Mouse (Mus musculus): Measurements from ENCODE around the gene Cbfa2t3. TPM values are rescaled to one million over a fixed set of nuclear protein-coding genes. Genes with fewer than 3 reads are reported as not detected.

Cbfa2t3 gene
- total RNA-seq, 2 experiments from 2014 or later, result 19.5 to 23.2 TPM

- no peak for DNase-seq
- intact Hi-C loops (cut with DNase I; ENCODE audit: low total_unique reads), result no loop called here
Measured at GRCm38 (mm10) chr8:122719500-122720065, 20.7 kb upstream of the Cbfa2t3 start.

- no peak for DNase-seq
- intact Hi-C loops (cut with DNase I; ENCODE audit: low total_unique reads), result no loop called here
Measured at GRCm38 (mm10) chr8:122718711-122719499, 20.0 kb upstream of the Cbfa2t3 start.

GRCm38 (mm10) chr8:122717869-122718509 is 19.1 kb upstream of the Cbfa2t3 start:
- DNase-seq, result no peak
- intact Hi-C loops (cut with DNase I; ENCODE audit: low total_unique reads), result no loop called here

GRCm38 (mm10) chr8:122716566-122716965 is 17.7 kb upstream of the Cbfa2t3 start:
- DNase-seq, result peak; percentile 40
- intact Hi-C loops (cut with DNase I; ENCODE audit: low total_unique reads), result no loop called here

GRCm38 (mm10) chr8:122713157-122713518 is 14.2 kb upstream of the Cbfa2t3 start:
- intact Hi-C loops (cut with DNase I; ENCODE audit: low total_unique reads), result no loop called here
- DNase-seq, result no peak

- no peak for DNase-seq
- intact Hi-C loops (cut with DNase I; ENCODE audit: low total_unique reads), result no loop called here
Measured at GRCm38 (mm10) chr8:122712411-122713156, 13.7 kb upstream of the Cbfa2t3 start.

- intact Hi-C loops (cut with DNase I; ENCODE audit: low total_unique reads), result no loop called here
- no peak for DNase-seq
Measured at GRCm38 (mm10) chr8:122711891-122712365, 13.0 kb upstream of the Cbfa2t3 start.

GRCm38 (mm10) chr8:122711480-122711879 is 12.6 kb upstream of the Cbfa2t3 start:
- DNase-seq, result no peak
- intact Hi-C loops (cut with DNase I; ENCODE audit: low total_unique reads), result no loop called here

GRCm38 (mm10) chr8:122709340-122710111 is 10.6 kb upstream of the Cbfa2t3 start:
- intact Hi-C loops (cut with DNase I; ENCODE audit: low total_unique reads), result no loop called here

GRCm38 (mm10) chr8:122707184-122707583 is 8.3 kb upstream of the Cbfa2t3 start:
- no peak for DNase-seq
- intact Hi-C loops (cut with DNase I; ENCODE audit: low total_unique reads), result no loop called here

More at GRCm38 (mm10) chr8:122709340-122710111, 10.6 kb upstream of the Cbfa2t3 start:
- DNase-seq, result no peak

- no peak for DNase-seq
- intact Hi-C loops (cut with DNase I; ENCODE audit: low total_unique reads), result no loop called here
Measured at GRCm38 (mm10) chr8:122705901-122706561, 7.1 kb upstream of the Cbfa2t3 start.

GRCm38 (mm10) chr8:122704612-122705011 is 5.7 kb upstream of the Cbfa2t3 start:
- intact Hi-C loops (cut with DNase I; ENCODE audit: low total_unique reads), result no loop called here
- DNase-seq, result no peak

GRCm38 (mm10) chr8:122702957-122703356 is 4.0 kb upstream of the Cbfa2t3 start:
- intact Hi-C loops (cut with DNase I; ENCODE audit: low total_unique reads), result no loop called here
- no peak for DNase-seq

- intact Hi-C loops (cut with DNase I; ENCODE audit: low total_unique reads), result no loop called here
- DNase-seq, result no peak
Measured at GRCm38 (mm10) chr8:122702301-122702941, 3.5 kb upstream of the Cbfa2t3 start.

GRCm38 (mm10) chr8:122701441-122702185 is 2.7 kb upstream of the Cbfa2t3 start:
- intact Hi-C loops (cut with DNase I; ENCODE audit: low total_unique reads), result no loop called here
- DNase-seq, result no peak

GRCm38 (mm10) chr8:122700628-122701027 is 1.7 kb upstream of the Cbfa2t3 start:
- intact Hi-C loops (cut with DNase I; ENCODE audit: low total_unique reads), result no loop called here
- DNase-seq, result no peak

GRCm38 (mm10) chr8:122698254-122698768 is 598 bp downstream of the Cbfa2t3 start:
- no peak for DNase-seq
- intact Hi-C loops (cut with DNase I; ENCODE audit: low total_unique reads), result no loop called here

Measured in gastrocnemius, postnatal 14 days (tissue).